Mouse (Mus musculus) 3134 (cell line): ENCODE results near the gene Rab29.

Experiments
- DNase-seq: peaks from one replicate; pipeline ENCODE4 v3.0.0-alpha.2; 2011; ENCODE audit warnings: low spot score; ENCODE audit not compliant: insufficient read length; ENCODE audit errors: extremely low read depth

Rab29 gene

GRCm38 (mm10) chr1:131922100-131922499, 55.1 kb downstream of the Rab29 start:
- no peak for DNase-seq
